Comparison of ENCODE assay signal across 17 mouse cellular contexts in genomic region chr1:90291256-90291655, GRCm38 (mm10).
A peak's percentile ranks its signal among the peaks of the same experiment; 100 is the strongest.
DNase-seq lines count a peak whose midpoint lies in the region; ATAC-seq and TF ChIP-seq lines count a peak whose summit lies in the region.
"Had no signal": no experiment of that assay in that cellular context is flagged by ENCODE, and none has a peak within 500 bp of the region (broad histone marks: within the 10 kb centered on the region; RNA-seq: fewer than 3 reads in every experiment).

No protein-coding gene starts in this region.

- peaks cover 15% of the 10 kb centered on the region for H3K4me1 ChIP-seq in heart, adult 2 months (ENCODE audit: control insufficient read depth, insufficient read depth, low read length)
- peaks cover 24% of the 10 kb centered on the region for H3K4me1 ChIP-seq in liver, embryonic 11.5 days (replicated peaks; ENCODE audit: control insufficient read depth, insufficient read depth, low read length)
- H3K4me1 ChIP-seq in bone marrow, adult 2 months (ENCODE audit: control insufficient read depth, insufficient read depth, low read length), result no peaks in the 10 kb centered on the region; the same call in 1 of the 2 replicates
- peaks cover 18% of the 10 kb centered on the region for H3K4me1 ChIP-seq in midbrain, embryonic 12.5 days

- DNase-seq in heart, adult 2 months, result no peak
- no peak for DNase-seq in heart, adult 9 months (ENCODE audit: low spot score in 2 of 2)
- DNase-seq in liver, result peak; percentile 69
- no peak for DNase-seq in liver, embryonic 11.5 days (ENCODE audit: low spot score)
- DNase-seq in right cerebral cortex, postnatal 4 days, result no peak
- DNase-seq: adrenal gland, adult 2 months; cerebellum, adult 2 months; heart, adult 18-20 months; heart, postnatal 14 days; kidney, postnatal 25 days; left cerebral cortex, postnatal 4 days; thymus, postnatal 36 days had no signal

- H3K27ac ChIP-seq in heart, adult 2 months, result no peak overlapping the region
- no peak overlapping the region for H3K27ac ChIP-seq in liver, embryonic 11.5 days (ENCODE audit: low read depth, low read length)
- no peak overlapping the region for H3K27ac ChIP-seq in bone marrow, adult 2 months (ENCODE audit: control insufficient read depth, insufficient read depth, low read depth, low read length, poor library complexity)
- peak overlapping the region; percentile 75 for H3K27ac ChIP-seq in midbrain, embryonic 12.5 days (replicated peaks)
- H3K27ac ChIP-seq: embryonic facial prominence, embryonic 15.5 days; lung, embryonic 15.5 days had no signal

- no peaks in the 10 kb centered on the region for H3K79me2 ChIP-seq in heart, adult 2 months (replicated peaks; ENCODE audit: control insufficient read depth, insufficient read depth, low read length)

- H3K27me3 ChIP-seq in heart, adult 2 months (ENCODE audit: control insufficient read depth, insufficient read depth, low read length), result no peaks in the 10 kb centered on the region
- H3K27me3 ChIP-seq in liver, embryonic 11.5 days (replicated peaks; ENCODE audit: control insufficient read depth, insufficient read depth, low read length), result no peaks in the 10 kb centered on the region
- peaks cover 10% of the 10 kb centered on the region for H3K27me3 ChIP-seq in midbrain, embryonic 12.5 days
- H3K27me3 ChIP-seq: embryonic facial prominence, embryonic 15.5 days had no signal

- H3K9me3 ChIP-seq in liver, embryonic 11.5 days (ENCODE audit: control insufficient read depth, low read length), result no peaks in the 10 kb centered on the region
- H3K9me3 ChIP-seq in midbrain, embryonic 12.5 days, result no peaks in the 10 kb centered on the region
- H3K9me3 ChIP-seq: embryonic facial prominence, embryonic 15.5 days; lung, embryonic 15.5 days had no signal

- H3K9ac ChIP-seq in heart, adult 2 months (ENCODE audit: low read depth, low read length), result no peak overlapping the region
- no peak overlapping the region for H3K9ac ChIP-seq in liver, embryonic 11.5 days (ENCODE audit: low read depth, low read length)
- no peak overlapping the region for H3K9ac ChIP-seq in midbrain, embryonic 12.5 days (replicated peaks)
- H3K9ac ChIP-seq: embryonic facial prominence, embryonic 15.5 days; lung, embryonic 15.5 days had no signal

- TF ChIP-seq CTCF in heart, adult 2 months (IDR thresholded peaks at IDR 0.05), result peak; percentile 35
- peak; percentile 28; the same call in 1 of the 2 replicates for TF ChIP-seq CTCF in bone marrow, adult 2 months (IDR thresholded peaks at IDR 0.05; ENCODE audit: control insufficient read depth, insufficient read depth, low read length)

- intact Hi-C loops in heart, adult 2 months (cut with DNase I), result loop anchor here (5.0 kb wide), 1 partner anchor 296 kb away; no protein-coding TSS in a partner anchor

- 84% methylated on average over 1 of the region's 1 CpGs for WGBS in heart, adult 2 months
- WGBS in liver, embryonic 11.5 days, result 75% methylated on average over 1 of the region's 1 CpGs
- WGBS in bone marrow, adult 2 months, result 66% methylated on average over 1 of the region's 1 CpGs
- WGBS in midbrain, embryonic 12.5 days, result 64% methylated on average over 1 of the region's 1 CpGs

- ATAC-seq in liver, embryonic 11.5 days (replicated peaks; ENCODE audit: low FRiP score), result no peak
- ATAC-seq in midbrain, embryonic 12.5 days (ENCODE audit: low FRiP score, low read depth), result 0 out of 2 replicates have a peak, but pooled peaks have one; percentile 2
- no peak for ATAC-seq in granulocyte monocyte progenitor cell, adult 5-6 weeks (replicated peaks; ENCODE audit: poor library complexity, severe bottlenecking)

- H3K36me3 ChIP-seq in heart, adult 2 months (ENCODE audit: control insufficient read depth, insufficient read depth, low read length), result no peaks in the 10 kb centered on the region
- no peaks in the 10 kb centered on the region for H3K36me3 ChIP-seq in liver, embryonic 11.5 days (ENCODE audit: control insufficient read depth, insufficient read depth, low read length)
- H3K36me3 ChIP-seq in midbrain, embryonic 12.5 days, result no peaks in the 10 kb centered on the region
- H3K36me3 ChIP-seq: embryonic facial prominence, embryonic 15.5 days; lung, embryonic 15.5 days had no signal

- H3K4me3 ChIP-seq in heart, adult 2 months, result no peak overlapping the region
- no peak overlapping the region for H3K4me3 ChIP-seq in liver, embryonic 11.5 days (ENCODE audit: low read depth, low read length)
- H3K4me3 ChIP-seq in bone marrow, adult 2 months (replicated peaks; ENCODE audit: control insufficient read depth, low read depth, low read length), result no peak overlapping the region
- no peak overlapping the region for H3K4me3 ChIP-seq in midbrain, embryonic 12.5 days
- H3K4me3 ChIP-seq: embryonic facial prominence, embryonic 15.5 days; lung, embryonic 15.5 days had no signal

- no peak for TF ChIP-seq EP300 in heart, adult 2 months (IDR thresholded peaks at IDR 0.05; ENCODE audit: insufficient read depth, low read depth, low read length)

- TF ChIP-seq POLR2A in heart, adult 2 months (IDR thresholded peaks at IDR 0.05; ENCODE audit: insufficient read depth, low read depth, low read length), result no peak
- no peak for TF ChIP-seq POLR2A in bone marrow, adult 2 months (IDR thresholded peaks at IDR 0.05; ENCODE audit: borderline replicate concordance, control insufficient read depth, low read depth, low read length)

- no peak overlapping the region for H3K4me2 ChIP-seq in liver, embryonic 11.5 days
- no peak overlapping the region for H3K4me2 ChIP-seq in midbrain, embryonic 12.5 days (replicated peaks)
- H3K4me2 ChIP-seq: embryonic facial prominence, embryonic 15.5 days; lung, embryonic 15.5 days had no signal
